ENCODE assay signal across 33 mouse cellular contexts in genomic region chr8:22017731-22018130, GRCm38 (mm10). TPM values are rescaled to one million over a fixed set of nuclear protein-coding genes. Genes with fewer than 3 reads are reported as not detected.
A peak's percentile ranks its signal among the peaks of the same experiment; 100 is the strongest.
DNase-seq lines count a peak whose midpoint lies in the region; ATAC-seq and TF ChIP-seq lines count a peak whose summit lies in the region.
"Had no signal": no experiment of that assay in that cellular context is flagged by ENCODE, and none has a peak within 500 bp of the region (broad histone marks: within the 10 kb centered on the region; RNA-seq: fewer than 3 reads in every experiment).

No protein-coding gene starts in this region.

- TF ChIP-seq POLR2A in kidney, adult 2 months (IDR thresholded peaks at IDR 0.05; ENCODE audit: low read depth, low read length): no peak

- DNase-seq in kidney, adult 2 months: peak; percentile 78
- peak; percentile 32 to 63 for DNase-seq in kidney, adult 8-10 months
- peak; percentile 34 for DNase-seq in kidney, postnatal 10 days
- no peak for DNase-seq in urinary bladder, postnatal 36 days (ENCODE audit: low spot score in 2 of 2)
- DNase-seq in adrenal gland, postnatal 36 days: no peak
- DNase-seq: adrenal gland, adult 2 months; adrenal gland, postnatal 14 days; cerebellum, adult 18-20 months; cerebellum, adult 9-10 months; cerebellum, postnatal 25 days; forebrain, postnatal 0 days; gastrocnemius, adult 2 months; gastrocnemius, postnatal 14 days; heart, adult 11 months had no signal

- 51% methylated on average over 7 of the region's 7 CpGs for WGBS in kidney, adult 2 months
- WGBS in kidney, embryonic 14.5 days: 71% methylated on average over 7 of the region's 7 CpGs

- no peak overlapping the region for H3K4me3 ChIP-seq in kidney, adult 2 months (ENCODE audit: insufficient read depth, low read depth, low read length)
- no peak overlapping the region for H3K4me3 ChIP-seq in kidney, embryonic 14.5 days (ENCODE audit: low read length)
- H3K4me3 ChIP-seq: embryonic facial prominence, embryonic 12.5 days; embryonic facial prominence, embryonic 15.5 days; gastrocnemius, adult 2 months; hindbrain, embryonic 12.5 days; hindbrain, embryonic 15.5 days had no signal

- TF ChIP-seq CTCF in kidney, adult 2 months (conservative IDR thresholded peaks at IDR 0.05; ENCODE audit: insufficient read depth, insufficient read length, low read depth, low read length): no peak

- no peaks in the 10 kb centered on the region for H3K4me1 ChIP-seq in kidney, adult 2 months (ENCODE audit: control insufficient read depth, insufficient read depth, low read length)
- no peaks in the 10 kb centered on the region for H3K4me1 ChIP-seq in kidney, embryonic 14.5 days (ENCODE audit: control insufficient read depth, insufficient read depth, low read length)
- H3K4me1 ChIP-seq: embryonic facial prominence, embryonic 12.5 days; embryonic facial prominence, embryonic 15.5 days; hindbrain, embryonic 12.5 days; hindbrain, embryonic 15.5 days had no signal

- no peak overlapping the region for H3K27ac ChIP-seq in kidney, adult 2 months (ENCODE audit: insufficient read depth, low read depth, low read length)
- H3K27ac ChIP-seq in kidney, embryonic 14.5 days (ENCODE audit: low read depth, low read length): no peak overlapping the region
- H3K27ac ChIP-seq: embryonic facial prominence, embryonic 12.5 days; embryonic facial prominence, embryonic 15.5 days; gastrocnemius, adult 2 months; hindbrain, embryonic 12.5 days; hindbrain, embryonic 15.5 days had no signal

- H3K9me3 ChIP-seq in kidney, embryonic 14.5 days (ENCODE audit: control insufficient read depth, low read length): no peaks in the 10 kb centered on the region
- H3K9me3 ChIP-seq: embryonic facial prominence, embryonic 12.5 days; embryonic facial prominence, embryonic 15.5 days; hindbrain, embryonic 12.5 days; hindbrain, embryonic 15.5 days had no signal

- H3K36me3 ChIP-seq in kidney, adult 2 months (ENCODE audit: control insufficient read depth, insufficient read depth, low read length): no peaks in the 10 kb centered on the region
- H3K36me3 ChIP-seq in kidney, embryonic 14.5 days (ENCODE audit: control insufficient read depth, insufficient read depth, low read length): no peaks in the 10 kb centered on the region
- H3K36me3 ChIP-seq: embryonic facial prominence, embryonic 12.5 days; embryonic facial prominence, embryonic 15.5 days; hindbrain, embryonic 12.5 days; hindbrain, embryonic 15.5 days had no signal

- H3K27me3 ChIP-seq in kidney, adult 2 months (replicated peaks; ENCODE audit: control insufficient read depth, insufficient read depth, low read length): no peaks in the 10 kb centered on the region
- H3K27me3 ChIP-seq in kidney, embryonic 14.5 days (ENCODE audit: control insufficient read depth, insufficient read depth, low read length): no peaks in the 10 kb centered on the region
- H3K27me3 ChIP-seq: embryonic facial prominence, embryonic 12.5 days; embryonic facial prominence, embryonic 15.5 days; hindbrain, embryonic 12.5 days; hindbrain, embryonic 15.5 days had no signal

- H3K4me2 ChIP-seq in kidney, embryonic 14.5 days (replicated peaks; ENCODE audit: low read depth, low read length): no peak overlapping the region
- H3K4me2 ChIP-seq: embryonic facial prominence, embryonic 12.5 days; embryonic facial prominence, embryonic 15.5 days; heart, embryonic 11.5 days; hindbrain, embryonic 12.5 days; hindbrain, embryonic 15.5 days had no signal

- H3K9ac ChIP-seq in kidney, embryonic 14.5 days (ENCODE audit: low read depth, low read length): no peak overlapping the region
- H3K9ac ChIP-seq: embryonic facial prominence, embryonic 12.5 days; embryonic facial prominence, embryonic 15.5 days; forebrain, postnatal 0 days; hindbrain, embryonic 12.5 days; hindbrain, embryonic 15.5 days had no signal

- no peak for ATAC-seq in kidney, embryonic 14.5 days (ENCODE audit: low FRiP score, low TSS enrichment)
- ATAC-seq: CD4-positive, CD25-positive, alpha-beta regulatory T cell, adult 4 months; forebrain, embryonic 14.5 days; forebrain, postnatal 0 days had no signal

RNA-seq across cellular contexts. Expression of gene Atp7b, which starts 42.4 kb away (rescaled TPM):
- polyA plus RNA-seq in kidney, adult 2 months (2012; rRNA removed): 1.1 and 1.4 TPM in 2 replicates
- polyA plus RNA-seq in kidney, embryonic 14.5 days (2014; fragmentation: Nextera tagmentation; extraction: Ambion mirVana): 0.51 and 0.58 TPM in 2 replicates
- 1 to 10 TPM in 1 of 2 experiments, under 1 TPM in 1; 0.76 to 1.4 TPM for total RNA-seq in adrenal gland, postnatal 36 days (2021)

RNA-seq across cellular contexts. Expression of gene Alg11, which starts 42.8 kb away (rescaled TPM):
- polyA plus RNA-seq in kidney, adult 2 months (2012; rRNA removed): 3.6 and 5.7 TPM in 2 replicates
- polyA plus RNA-seq in kidney, embryonic 14.5 days (2014; fragmentation: Nextera tagmentation; extraction: Ambion mirVana): 16.5 and 35.8 TPM in 2 replicates
- 10 to 100 TPM; 40.6 to 43.2 TPM for total RNA-seq in adrenal gland, postnatal 36 days (2021)

RNA-seq across cellular contexts. Expression of gene Ccdc70, which starts 48.2 kb away (rescaled TPM):
- not detected in 2 replicates for polyA plus RNA-seq in kidney, adult 2 months (2012; rRNA removed)
- not detected in 2 replicates for polyA plus RNA-seq in kidney, embryonic 14.5 days (2014; fragmentation: Nextera tagmentation; extraction: Ambion mirVana)
- total RNA-seq in adrenal gland, postnatal 36 days (2021): not detected
- total RNA-seq: adrenal gland, adult 2 months; adrenal gland, postnatal 14 days; common myeloid progenitor, adult 5-6 weeks; forebrain, postnatal 0 days; gastrocnemius, adult 2 months; gastrocnemius, postnatal 14 days; gastrocnemius, postnatal 4 days; heart, adult 8-10 months; heart, postnatal 25 days; hematopoietic stem cell, adult 5-6 weeks; MEL had no signal
- polyA plus RNA-seq: adrenal gland, adult 2 months; C2C12; CD4-positive, CD25-positive, alpha-beta regulatory T cell, adult 4 months; embryonic facial prominence, embryonic 12.5 days; embryonic facial prominence, embryonic 15.5 days; forebrain, embryonic 11.5 days; forebrain, embryonic 14.5 days; forebrain, postnatal 0 days; frontal cortex, adult 2 months; heart, embryonic 11.5 days; heart, embryonic 14.5 days; heart, postnatal 0 days; hindbrain, embryonic 12.5 days; hindbrain, embryonic 15.5 days had no signal

RNA-seq across cellular contexts. Expression of gene Fam90a1a, which starts 59.2 kb away (rescaled TPM):
- polyA plus RNA-seq in kidney, adult 2 months (2012; rRNA removed): 0.05 TPM in 1 of 2 replicates, not detected in the other
- not detected in 2 replicates for polyA plus RNA-seq in kidney, embryonic 14.5 days (2014; fragmentation: Nextera tagmentation; extraction: Ambion mirVana)
- total RNA-seq in adrenal gland, postnatal 36 days (2021): not detected
- total RNA-seq: adrenal gland, adult 2 months; adrenal gland, postnatal 14 days; common myeloid progenitor, adult 5-6 weeks; forebrain, postnatal 0 days; gastrocnemius, adult 2 months; gastrocnemius, postnatal 14 days; gastrocnemius, postnatal 4 days; heart, adult 8-10 months; heart, postnatal 25 days; hematopoietic stem cell, adult 5-6 weeks; MEL had no signal
- polyA plus RNA-seq: adrenal gland, adult 2 months; C2C12; CD4-positive, CD25-positive, alpha-beta regulatory T cell, adult 4 months; embryonic facial prominence, embryonic 12.5 days; embryonic facial prominence, embryonic 15.5 days; forebrain, embryonic 11.5 days; forebrain, embryonic 14.5 days; forebrain, postnatal 0 days; frontal cortex, adult 2 months; heart, embryonic 11.5 days; heart, embryonic 14.5 days; heart, postnatal 0 days; hindbrain, embryonic 12.5 days; hindbrain, embryonic 15.5 days had no signal

Comparison
In these comparisons a context has a peak if more than half of its experiments do, and no peak if none do; other contexts are left out.
1. DNase-seq: peak in kidney, adult 2 months (single experiment), kidney, adult 8-10 months (2 of 2) and kidney, postnatal 10 days (single experiment); none in urinary bladder, postnatal 36 days (0 of 2) and adrenal gland, postnatal 36 days (0 of 2).